Mouse (Mus musculus): ENCODE results near the gene Ugt1a8. TPM values are rescaled to one million over a fixed set of nuclear protein-coding genes. Genes with fewer than 3 reads are reported as not detected.

The Ugt1a8 gene
- polyA plus RNA-seq, 1 experiment from 2014 or later = not detected

DNA sequence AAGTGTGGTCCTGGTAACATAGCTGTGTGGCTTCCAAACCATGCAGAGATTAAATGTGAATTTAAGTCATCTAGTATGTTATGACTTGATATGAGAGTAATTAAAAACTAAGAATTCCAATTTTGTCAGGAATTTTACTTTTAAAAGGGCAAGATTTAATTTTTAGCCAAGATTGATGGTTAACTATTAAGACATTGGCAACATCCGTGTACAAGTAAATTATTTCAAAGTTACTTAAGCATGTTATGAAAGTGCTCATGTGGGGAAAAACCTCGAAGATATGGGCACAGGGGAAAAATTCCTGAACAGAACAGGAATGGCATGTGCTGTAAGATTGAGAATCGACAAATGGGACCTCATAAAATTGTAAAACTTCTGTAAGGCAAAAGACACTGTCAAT, 109.8 kb downstream of the Ugt1a8 start:
- Histone ChIP-seq H3K4me2 (replicated peaks) (no peak overlapping the region), H3K9ac (no peak overlapping the region), H3K27ac (replicated peaks) (no peak overlapping the region), H3K36me3 (no peaks in the 10 kb centered on the region), H3K4me1 (no peaks in the 10 kb centered on the region), H3K4me3 (replicated peaks) (no peak overlapping the region), H3K27me3 (no peaks in the 10 kb centered on the region), H3K9me3 (replicated peaks) (no peaks in the 10 kb centered on the region)
- 64% methylated on average over 3 of the region's 3 CpGs for WGBS
- no peak for ATAC-seq (ENCODE audit: insufficient number of reproducible peaks, low FRiP score, low TSS enrichment, low read depth)

DNA sequence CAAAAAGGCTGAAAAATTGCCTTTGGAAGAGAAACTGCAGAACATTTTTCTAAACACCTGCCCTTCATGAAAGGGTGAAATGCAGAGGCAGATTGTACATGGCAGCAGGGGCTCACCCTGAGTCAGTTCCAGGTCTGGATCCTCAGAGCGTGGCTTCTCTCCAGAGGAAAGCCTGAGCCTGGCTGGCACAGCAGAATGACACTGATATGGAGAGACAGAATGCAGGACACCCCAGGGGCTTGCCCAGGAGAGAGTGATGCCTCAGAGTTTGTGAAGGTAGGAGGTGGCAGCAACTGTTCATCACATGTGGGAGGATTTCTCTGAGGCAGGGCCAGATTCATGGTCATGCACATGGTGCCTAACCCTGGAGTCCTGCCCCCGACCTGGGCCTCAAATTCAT, 112.4 kb downstream of the Ugt1a8 start:
- Histone ChIP-seq H3K4me2 (replicated peaks) (no peak overlapping the region), H3K9me3 (replicated peaks) (no peaks in the 10 kb centered on the region), H3K27ac (replicated peaks) (no peak overlapping the region), H3K4me3 (replicated peaks) (no peak overlapping the region), H3K4me1 (peaks cover 1% of the 10 kb centered on the region; the same call in 1 of the 2 replicates), H3K36me3 (no peaks in the 10 kb centered on the region), H3K27me3 (no peaks in the 10 kb centered on the region), H3K9ac (no peak overlapping the region)
- ATAC-seq (ENCODE audit: insufficient number of reproducible peaks, low FRiP score, low TSS enrichment, low read depth) = no peak
- 73% methylated on average over 2 of the region's 2 CpGs for WGBS

DNA sequence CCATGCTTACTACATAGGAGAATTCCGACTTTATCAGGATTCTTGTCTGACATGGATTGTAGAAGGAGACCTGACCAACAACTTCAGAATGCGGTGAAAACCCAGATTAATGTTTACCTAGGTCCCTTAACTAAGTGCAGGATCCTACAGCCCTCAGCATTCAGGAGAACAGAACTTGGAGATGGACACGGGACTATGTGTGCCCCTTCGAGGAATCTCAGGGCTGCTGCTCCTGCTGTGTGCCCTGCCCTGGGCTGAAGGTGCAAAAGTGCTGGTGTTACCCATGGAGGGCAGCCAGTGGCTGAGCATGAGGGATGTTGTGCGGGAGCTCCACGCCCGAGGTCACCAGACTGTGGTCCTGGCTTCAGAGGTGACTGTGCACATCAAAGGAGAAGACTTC, 112.8 kb downstream of the Ugt1a8 start, which contains the start of gene Ugt1a2:
Gene Ugt1a2, plus strand, starts transcription at position 146 of the 400 bp plus-strand sequence.
- Histone ChIP-seq H3K4me2 (replicated peaks) (no peak within 1 kb of the TSS), H3K4me3 (replicated peaks) (no peak within 1 kb of the TSS), H3K36me3 (no peaks in the 10 kb centered on the region), H3K4me1 (peaks cover 6% of the 10 kb centered on the region; the same call in 1 of the 2 replicates), H3K9ac (no peak within 1 kb of the TSS), H3K9me3 (replicated peaks) (no peaks in the 10 kb centered on the region), H3K27ac (replicated peaks) (no peak within 1 kb of the TSS), H3K27me3 (no peaks in the 10 kb centered on the region)
- WGBS = 80% methylated on average over 7 of the region's 7 CpGs
- no peak for ATAC-seq (ENCODE audit: insufficient number of reproducible peaks, low FRiP score, low TSS enrichment, low read depth)

DNA sequence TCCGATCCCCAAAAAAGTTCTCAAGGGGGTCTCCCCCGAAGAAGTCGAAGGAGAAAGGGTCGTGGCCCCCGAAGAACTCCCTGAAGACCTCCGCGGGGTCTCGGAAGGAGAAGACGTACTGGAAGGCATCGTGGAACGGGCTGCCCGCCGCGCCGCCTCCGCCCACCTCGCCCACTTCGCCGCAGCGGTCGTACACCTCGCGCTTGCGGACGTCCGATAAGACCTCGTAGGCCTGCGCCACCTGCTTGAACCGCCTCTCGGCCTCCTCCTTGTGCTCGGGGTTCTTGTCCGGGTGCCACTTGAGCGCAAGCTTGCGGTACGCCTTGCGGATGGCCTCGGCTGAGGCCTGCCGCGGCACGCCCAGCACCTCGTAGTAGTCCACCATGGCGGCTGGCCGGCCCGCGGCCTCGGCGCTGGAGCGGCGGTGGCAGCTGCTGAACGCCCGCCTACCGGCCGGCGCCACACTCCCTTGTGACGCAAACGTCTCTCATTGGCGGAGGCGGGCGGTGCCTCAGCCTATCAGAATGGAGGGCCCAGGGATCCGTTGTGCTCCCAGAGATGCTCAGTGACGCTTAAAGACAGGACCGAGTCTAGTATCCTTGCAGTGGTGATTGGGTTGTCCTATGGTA, 117.8 kb downstream of the Ugt1a8 start, which contains the start of gene Dnajb3:
Gene Dnajb3, minus strand, starts transcription at position 489 of the 629 bp plus-strand sequence.
- Histone ChIP-seq H3K36me3 (no peaks in the 10 kb centered on the region), H3K9ac (peak within 1 kb of the TSS; percentile 59), H3K4me3 (replicated peaks) (peak within 1 kb of the TSS; percentile 54), H3K4me1 (peaks cover 7% of the 10 kb centered on the region; the same call in 1 of the 2 replicates), H3K27ac (replicated peaks) (no peak within 1 kb of the TSS), H3K9me3 (replicated peaks) (no peaks in the 10 kb centered on the region), H3K4me2 (replicated peaks) (peak within 1 kb of the TSS; percentile 82), H3K27me3 (no peaks in the 10 kb centered on the region)
- 6% methylated on average over 62 of the region's 62 CpGs for WGBS
- peak; percentile 97 for ATAC-seq (ENCODE audit: insufficient number of reproducible peaks, low FRiP score, low TSS enrichment, low read depth)

DNA sequence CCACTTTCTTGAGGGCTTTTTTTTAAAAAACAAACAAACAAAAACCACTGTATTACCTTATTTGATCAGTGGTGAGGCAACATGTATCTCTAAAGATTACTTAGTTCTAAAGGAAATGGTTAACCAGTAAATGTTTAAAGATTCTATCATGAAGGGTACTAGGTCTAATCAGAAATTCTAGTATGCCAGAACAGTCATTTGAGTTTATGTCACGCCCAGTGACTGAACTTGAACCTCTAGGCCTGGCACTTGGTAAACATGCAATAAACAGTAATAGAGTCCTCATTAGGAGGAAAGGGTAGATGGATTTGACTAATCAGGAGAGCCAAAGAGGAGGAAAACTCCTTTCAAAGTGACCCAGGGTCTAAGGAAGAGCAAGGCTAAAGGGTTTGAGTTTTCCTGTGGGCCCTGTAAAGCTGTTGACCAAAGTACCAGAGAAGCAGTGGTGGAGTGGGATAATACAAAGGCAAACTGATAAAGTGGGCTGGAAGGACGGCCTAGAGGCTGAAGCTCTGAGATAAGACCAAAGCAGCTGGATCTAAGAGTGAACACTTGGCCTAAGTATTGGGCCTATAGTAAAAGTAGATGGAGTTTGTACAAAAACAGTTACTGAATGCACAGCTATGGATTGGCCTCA, 119.3 kb downstream of the Ugt1a8 start:
- H3K27ac ChIP-seq (replicated peaks) = no peak overlapping the region
- no peak overlapping the region for H3K4me3 ChIP-seq (replicated peaks)
- peaks cover 7% of the 10 kb centered on the region; the same call in 1 of the 2 replicates for H3K4me1 ChIP-seq
- H3K36me3 ChIP-seq = no peaks in the 10 kb centered on the region
- ATAC-seq (ENCODE audit: insufficient number of reproducible peaks, low FRiP score, low TSS enrichment, low read depth) = no peak
- no peaks in the 10 kb centered on the region for H3K27me3 ChIP-seq
- H3K9me3 ChIP-seq (replicated peaks) = peaks cover 7% of the 10 kb centered on the region
- no peak overlapping the region for H3K4me2 ChIP-seq (replicated peaks)
- WGBS = 81% methylated on average over 2 of the region's 2 CpGs
- H3K9ac ChIP-seq = no peak overlapping the region

DNA sequence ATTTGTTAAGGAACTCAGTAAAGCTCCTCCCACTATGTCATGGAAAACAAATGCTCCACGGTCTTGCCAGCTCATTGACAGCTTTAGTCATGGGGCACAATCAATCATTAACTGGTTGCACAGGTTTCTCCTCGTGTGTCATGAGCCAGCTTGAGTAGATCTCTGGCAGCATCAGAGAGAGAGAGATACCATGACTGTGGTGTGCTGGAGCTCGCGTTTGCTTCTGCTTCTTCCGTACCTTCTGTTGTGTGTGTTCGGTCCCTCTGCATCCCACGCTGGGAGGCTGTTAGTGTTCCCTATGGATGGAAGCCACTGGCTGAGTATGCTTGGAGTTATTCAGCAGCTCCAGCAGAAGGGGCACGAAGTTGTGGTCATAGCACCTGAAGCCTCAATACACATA, 124.2 kb downstream of the Ugt1a8 start, which contains the start of gene Ugt1a1:
Gene Ugt1a1, plus strand, starts transcription at position 148 of the 400 bp plus-strand sequence.
- Histone ChIP-seq H3K27me3 (no peaks in the 10 kb centered on the region), H3K9me3 (replicated peaks) (peaks cover 47% of the 10 kb centered on the region)
- WGBS = 66% methylated on average over 8 of the region's 8 CpGs

DNA sequence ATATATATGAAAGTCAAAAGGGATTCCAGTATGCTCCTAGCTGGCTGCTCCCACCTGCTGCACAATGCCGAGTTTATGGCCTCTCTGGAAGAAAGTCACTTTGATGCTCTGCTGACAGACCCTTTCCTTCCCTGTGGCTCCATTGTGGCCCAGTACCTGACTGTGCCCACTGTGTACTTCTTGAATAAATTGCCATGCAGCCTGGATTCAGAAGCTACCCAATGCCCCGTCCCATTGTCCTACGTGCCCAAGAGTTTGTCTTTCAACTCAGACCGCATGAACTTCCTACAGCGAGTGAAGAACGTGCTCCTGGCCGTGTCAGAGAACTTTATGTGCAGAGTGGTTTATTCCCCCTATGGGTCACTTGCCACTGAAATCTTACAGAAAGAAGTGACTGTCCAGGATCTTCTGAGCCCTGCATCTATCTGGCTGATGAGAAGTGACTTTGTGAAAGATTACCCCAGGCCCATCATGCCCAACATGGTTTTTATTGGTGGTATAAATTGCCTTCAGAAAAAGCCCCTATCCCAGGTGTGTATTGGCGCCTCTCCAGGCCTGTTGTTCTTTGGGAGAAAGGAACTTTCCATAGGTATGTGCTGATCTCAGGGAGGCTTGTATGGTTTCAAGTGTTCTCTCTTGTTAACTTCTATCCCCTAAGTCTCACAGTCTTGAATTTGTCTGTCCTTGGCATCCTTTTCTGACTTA, 124.9 kb downstream of the Ugt1a8 start:
- 58% methylated on average over 8 of the region's 8 CpGs for WGBS
- no peak for ATAC-seq (ENCODE audit: insufficient number of reproducible peaks, low FRiP score, low TSS enrichment, low read depth)
- Histone ChIP-seq H3K9me3 (replicated peaks) (peaks cover 52% of the 10 kb centered on the region), H3K4me3 (replicated peaks) (no peak overlapping the region), H3K9ac (no peak overlapping the region), H3K27ac (replicated peaks) (no peak overlapping the region), H3K27me3 (no peaks in the 10 kb centered on the region), H3K4me1 (no peaks in the 10 kb centered on the region), H3K4me2 (replicated peaks) (no peak overlapping the region), H3K36me3 (no peaks in the 10 kb centered on the region)

More for the DNA sequence above, 124.2 kb downstream of the Ugt1a8 start, which contains the start of gene Ugt1a1:
- no peaks in the 10 kb centered on the region for H3K4me1 ChIP-seq
- ATAC-seq (ENCODE audit: insufficient number of reproducible peaks, low FRiP score, low TSS enrichment, low read depth) = no peak
- no peak within 1 kb of the TSS for H3K4me2 ChIP-seq (replicated peaks)
- H3K36me3 ChIP-seq = no peaks in the 10 kb centered on the region
- no peak within 1 kb of the TSS for H3K27ac ChIP-seq (replicated peaks)
- H3K9ac ChIP-seq = no peak within 1 kb of the TSS
- H3K4me3 ChIP-seq (replicated peaks) = no peak within 1 kb of the TSS

DNA sequence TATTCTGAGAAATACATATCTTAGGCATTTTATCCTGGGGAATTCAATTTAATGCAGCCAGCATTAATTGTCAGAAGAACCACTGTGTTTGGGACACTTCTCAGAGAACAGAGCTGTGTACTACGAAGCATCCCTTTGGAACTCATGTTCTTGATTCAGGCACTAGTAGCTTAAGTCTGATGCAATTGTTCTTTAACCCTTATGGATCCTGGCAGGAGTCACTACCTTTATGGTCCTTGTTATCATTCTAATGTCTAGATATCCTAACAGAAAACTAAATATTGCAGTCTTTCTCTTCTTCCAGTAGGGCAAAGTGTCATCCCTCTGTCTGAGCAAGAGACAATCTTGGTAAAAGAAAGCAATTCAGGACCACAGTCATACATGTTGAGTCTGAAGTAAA, 125.4 kb downstream of the Ugt1a8 start:
- no peak overlapping the region for H3K4me2 ChIP-seq (replicated peaks)
- H3K4me1 ChIP-seq = no peaks in the 10 kb centered on the region
- no peak for ATAC-seq (ENCODE audit: insufficient number of reproducible peaks, low FRiP score, low TSS enrichment, low read depth)
- H3K9me3 ChIP-seq (replicated peaks) = peaks cover 55% of the 10 kb centered on the region
- 70% methylated on average over 1 of the region's 1 CpGs for WGBS
- no peak overlapping the region for H3K27ac ChIP-seq (replicated peaks)
- no peak overlapping the region for H3K9ac ChIP-seq
- no peaks in the 10 kb centered on the region for H3K36me3 ChIP-seq
- no peak overlapping the region for H3K4me3 ChIP-seq (replicated peaks)
- H3K27me3 ChIP-seq = no peaks in the 10 kb centered on the region

DNA sequence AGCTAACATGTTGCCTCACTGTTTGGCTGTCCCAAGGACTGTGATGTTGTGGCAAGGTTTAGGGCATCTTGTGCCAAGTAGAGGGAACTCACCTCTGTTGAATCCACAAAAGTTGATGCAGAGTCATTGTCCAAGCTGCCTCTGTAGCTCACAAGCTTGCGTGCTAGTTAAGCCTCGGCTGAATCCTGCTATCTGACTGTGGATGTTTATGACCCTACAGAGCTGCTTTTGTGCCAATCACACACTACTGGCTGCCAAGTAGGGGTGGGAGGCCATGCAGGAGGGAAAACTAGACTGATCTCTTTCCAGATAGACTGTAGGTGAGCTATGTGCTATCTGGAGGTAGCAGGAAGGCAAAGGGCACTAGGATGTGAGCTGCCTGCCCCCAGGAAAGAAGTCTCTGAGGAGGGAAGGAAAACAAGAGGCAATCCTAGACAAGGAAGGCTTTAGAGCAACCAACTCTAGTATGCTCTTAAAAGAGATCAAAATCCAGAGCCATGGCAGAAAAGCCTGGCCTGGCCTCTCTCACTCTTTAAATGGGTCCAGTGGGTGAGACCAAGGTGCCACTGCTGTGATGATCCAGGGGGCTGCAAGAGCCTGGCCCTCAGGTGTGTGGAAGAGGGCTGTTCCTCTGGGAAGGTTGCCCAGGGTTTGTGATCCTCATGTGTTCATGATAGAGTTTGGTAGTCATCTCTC, 126.3 kb downstream of the Ugt1a8 start:
- peak; percentile 9; the same call in 1 of the 2 replicates for ATAC-seq (ENCODE audit: insufficient number of reproducible peaks, low FRiP score, low TSS enrichment, low read depth)

DNA sequence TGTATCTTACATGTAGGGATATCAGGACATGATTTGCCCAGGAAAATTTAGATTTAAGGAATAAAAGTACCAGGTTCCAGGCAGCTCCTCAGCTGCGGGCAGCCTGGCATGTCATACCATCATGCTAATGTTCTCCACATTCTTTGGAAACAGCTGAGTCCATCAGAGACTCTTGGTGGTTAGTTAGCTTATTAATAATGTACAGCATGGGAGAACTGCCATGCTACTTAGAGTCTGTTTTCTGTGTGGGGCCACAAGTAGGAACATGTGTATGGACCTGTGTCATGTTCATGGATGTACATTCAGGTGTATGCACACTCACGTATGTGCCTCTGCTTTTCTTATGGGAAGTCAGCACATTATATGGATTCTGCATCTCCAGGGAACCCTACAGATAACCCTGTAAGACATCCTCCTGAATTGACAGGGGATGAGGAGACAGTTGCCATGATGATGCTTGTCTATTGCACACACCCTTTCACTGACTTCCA, 126.9 kb downstream of the Ugt1a8 start:
- WGBS = 77% methylated on average over 2 of the region's 2 CpGs
- H3K27me3 ChIP-seq = no peaks in the 10 kb centered on the region
- H3K36me3 ChIP-seq = no peaks in the 10 kb centered on the region
- H3K9ac ChIP-seq = no peak overlapping the region
- no peak overlapping the region for H3K4me2 ChIP-seq (replicated peaks)
- H3K9me3 ChIP-seq (replicated peaks) = peaks cover 55% of the 10 kb centered on the region
- 0 out of 2 replicates have a peak, but pooled peaks have one; percentile 5 for ATAC-seq (ENCODE audit: insufficient number of reproducible peaks, low FRiP score, low TSS enrichment, low read depth)
- H3K4me1 ChIP-seq = no peaks in the 10 kb centered on the region
- no peak overlapping the region for H3K27ac ChIP-seq (replicated peaks)
- no peak overlapping the region for H3K4me3 ChIP-seq (replicated peaks)

More for the DNA sequence above, 126.3 kb downstream of the Ugt1a8 start:
- H3K4me2 ChIP-seq (replicated peaks) = no peak overlapping the region
- no peak overlapping the region for H3K27ac ChIP-seq (replicated peaks)
- H3K9me3 ChIP-seq (replicated peaks) = peaks cover 55% of the 10 kb centered on the region
- H3K4me1 ChIP-seq = no peaks in the 10 kb centered on the region
- WGBS = 78% methylated on average over 2 of the region's 2 CpGs
- no peaks in the 10 kb centered on the region for H3K36me3 ChIP-seq
- H3K4me3 ChIP-seq (replicated peaks) = no peak overlapping the region
- no peak overlapping the region for H3K9ac ChIP-seq
- no peaks in the 10 kb centered on the region for H3K27me3 ChIP-seq
